ENCODE assay signal across 10 mouse cellular contexts in the genomic region with DNA sequence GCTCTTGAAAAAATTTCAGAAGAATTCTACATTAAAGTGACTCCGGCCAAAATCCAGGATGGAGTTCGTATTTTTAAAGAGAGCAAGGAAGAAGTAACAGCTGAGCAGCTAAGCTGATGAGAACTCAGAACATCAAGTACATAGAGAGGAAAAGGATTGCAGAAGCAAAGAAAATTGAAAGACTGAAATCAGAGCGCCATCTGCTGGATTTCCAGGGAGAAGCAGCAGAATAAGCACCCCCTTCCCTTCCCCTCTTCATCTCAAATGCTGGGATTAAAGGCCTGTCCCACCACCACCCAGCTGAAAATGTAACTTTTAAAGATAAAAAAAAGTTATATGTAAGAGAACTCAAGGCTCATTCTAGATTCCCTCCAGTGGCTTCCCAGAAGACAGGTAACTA. TPM values are rescaled to one million over a fixed set of nuclear protein-coding genes. Genes with fewer than 3 reads are reported as not detected.
DNase-seq lines count a peak whose midpoint lies in the region; ATAC-seq and TF ChIP-seq lines count a peak whose summit lies in the region.
"Had no signal": no experiment of that assay in that cellular context is flagged by ENCODE, and none has a peak within 500 bp of the region (broad histone marks: within the 10 kb centered on the region; RNA-seq: fewer than 3 reads in every experiment).

No protein-coding gene starts in this region.

- H3K27ac ChIP-seq in heart, embryonic 12.5 days (ENCODE audit: poor library complexity, severe bottlenecking) = no peak overlapping the region
- no peak overlapping the region for H3K27ac ChIP-seq in bone marrow, adult 2 months (ENCODE audit: control insufficient read depth, insufficient read depth, low read depth, low read length, poor library complexity)
- no peak overlapping the region for H3K27ac ChIP-seq in midbrain, postnatal 0 days (ENCODE audit: low read depth, low read length)
- H3K27ac ChIP-seq: embryonic facial prominence, embryonic 12.5 days; lung, embryonic 15.5 days had no signal

- no peak overlapping the region for H3K4me2 ChIP-seq in heart, embryonic 12.5 days
- H3K4me2 ChIP-seq in midbrain, postnatal 0 days (ENCODE audit: low read depth, low read length, poor library complexity, severe bottlenecking) = no peak overlapping the region
- H3K4me2 ChIP-seq: embryonic facial prominence, embryonic 12.5 days; lung, embryonic 15.5 days had no signal

- peaks cover 21% of the 10 kb centered on the region for H3K36me3 ChIP-seq in heart, embryonic 12.5 days
- H3K36me3 ChIP-seq in midbrain, postnatal 0 days (ENCODE audit: insufficient read depth, low read length) = no peaks in the 10 kb centered on the region

- no peak overlapping the region for H3K9ac ChIP-seq in heart, embryonic 12.5 days
- H3K9ac ChIP-seq in midbrain, postnatal 0 days (replicated peaks; ENCODE audit: low read length, poor library complexity, severe bottlenecking) = no peak overlapping the region
- H3K9ac ChIP-seq: embryonic facial prominence, embryonic 12.5 days; lung, embryonic 15.5 days had no signal

- WGBS in heart, embryonic 12.5 days = 32% methylated on average over 3 of the region's 3 CpGs
- WGBS in bone marrow, adult 2 months = 21% methylated on average over 3 of the region's 3 CpGs
- WGBS in midbrain, postnatal 0 days = 26% methylated on average over 3 of the region's 3 CpGs

- peaks cover 9% of the 10 kb centered on the region for H3K4me1 ChIP-seq in heart, embryonic 12.5 days (replicated peaks)
- H3K4me1 ChIP-seq in bone marrow, adult 2 months (ENCODE audit: control insufficient read depth, insufficient read depth, low read length) = no peaks in the 10 kb centered on the region; the same call in 1 of the 2 replicates
- H3K4me1 ChIP-seq in midbrain, postnatal 0 days (ENCODE audit: insufficient read depth, low read length) = 0 out of 2 replicates have a peak, but pooled peaks cover 6% of the 10 kb centered on the region

- no peak for ATAC-seq in heart, embryonic 12.5 days (ENCODE audit: insufficient number of reproducible peaks, low FRiP score)
- no peak for ATAC-seq in midbrain, postnatal 0 days (ENCODE audit: low FRiP score)

- DNase-seq in heart, adult 11 months = peak; percentile 88
- peak; percentile 67 for DNase-seq in CD4-positive helper T cell, adult 2 months (ENCODE audit: low read depth, low spot score)
- peak; percentile 72 for DNase-seq in forelimb bud, embryonic 11.5 days (ENCODE audit: low read depth, low spot score)
- peak; percentile 50 to 67 for DNase-seq in layer of hippocampus, postnatal 14 days (ENCODE audit: low spot score in 2 of 2)
- DNase-seq in midbrain, postnatal 0 days (ENCODE audit: low spot score) = peak; percentile 71
- peak; percentile 59 for DNase-seq in thymus, postnatal 0 days (ENCODE audit: low spot score)

- TF ChIP-seq CTCF in bone marrow, adult 2 months (IDR thresholded peaks at IDR 0.05; ENCODE audit: control insufficient read depth, insufficient read depth, low read length) = peak; percentile 46
- TF ChIP-seq CTCF in midbrain, postnatal 0 days (IDR thresholded peaks at IDR 0.05) = peak; percentile 87

- H3K4me3 ChIP-seq in heart, embryonic 12.5 days = no peak overlapping the region
- H3K4me3 ChIP-seq in bone marrow, adult 2 months (replicated peaks; ENCODE audit: control insufficient read depth, low read depth, low read length) = no peak overlapping the region
- no peak overlapping the region for H3K4me3 ChIP-seq in midbrain, postnatal 0 days (ENCODE audit: low read depth, low read length)
- H3K4me3 ChIP-seq: embryonic facial prominence, embryonic 12.5 days; lung, embryonic 15.5 days had no signal

- H3K27me3 ChIP-seq in heart, embryonic 12.5 days (replicated peaks) = no peaks in the 10 kb centered on the region
- H3K27me3 ChIP-seq in midbrain, postnatal 0 days (ENCODE audit: insufficient read depth, low read length) = no peaks in the 10 kb centered on the region
- H3K27me3 ChIP-seq: embryonic facial prominence, embryonic 12.5 days; lung, embryonic 15.5 days had no signal

- H3K9me3 ChIP-seq in heart, embryonic 12.5 days (replicated peaks) = no peaks in the 10 kb centered on the region
- H3K9me3 ChIP-seq in midbrain, postnatal 0 days (ENCODE audit: low read length) = no peaks in the 10 kb centered on the region
- H3K9me3 ChIP-seq: embryonic facial prominence, embryonic 12.5 days; lung, embryonic 15.5 days had no signal

- TF ChIP-seq POLR2A in bone marrow, adult 2 months (IDR thresholded peaks at IDR 0.05; ENCODE audit: borderline replicate concordance, control insufficient read depth, low read depth, low read length) = no peak

RNA-seq across cellular contexts. Expression of a gene that starts 3.1 kb away (rescaled TPM):
- 1.8 and 2.3 TPM in 2 replicates for polyA plus RNA-seq in heart, embryonic 12.5 days (2016; fragmentation: Nextera tagmentation; extraction: Ambion mirVana)
- 0.54 and 2.3 TPM in 2 replicates for polyA plus RNA-seq in bone marrow, adult 2 months (2011; ENCODE audit: insufficient read depth, insufficient read length, low replicate concordance, missing spikeins)
- under 1 TPM; 0.74 to 0.97 TPM for total RNA-seq in layer of hippocampus, postnatal 14 days (2021)
- 0.66 TPM in 1 of 2 replicates, not detected in the other for total RNA-seq in midbrain, postnatal 0 days (2014; rRNA removed)
- 0.96 and 1.2 TPM in 2 replicates for polyA plus RNA-seq in midbrain, postnatal 0 days (2015; fragmentation: Nextera tagmentation; extraction: Ambion mirVana)
- 2.4 and 2.8 TPM in 2 replicates for polyA plus RNA-seq in thymus, postnatal 0 days (2015; fragmentation: Nextera tagmentation; extraction: Ambion mirVana)

RNA-seq across cellular contexts. Expression of a gene that starts 3.3 kb away (rescaled TPM):
- 48.8 and 49.5 TPM in 2 replicates for polyA plus RNA-seq in heart, embryonic 12.5 days (2016; fragmentation: Nextera tagmentation; extraction: Ambion mirVana)
- polyA plus RNA-seq in bone marrow, adult 2 months (2011; ENCODE audit: insufficient read depth, insufficient read length, low replicate concordance, missing spikeins) = 14.3 and 29.0 TPM in 2 replicates
- total RNA-seq in layer of hippocampus, postnatal 14 days (2021) = 10 to 100 TPM; 77.5 to 79.7 TPM
- total RNA-seq in midbrain, postnatal 0 days (2014; rRNA removed) = 95.1 and 106 TPM in 2 replicates
- polyA plus RNA-seq in midbrain, postnatal 0 days (2015; fragmentation: Nextera tagmentation; extraction: Ambion mirVana) = 32.5 and 32.9 TPM in 2 replicates
- 37.7 and 43.2 TPM in 2 replicates for polyA plus RNA-seq in thymus, postnatal 0 days (2015; fragmentation: Nextera tagmentation; extraction: Ambion mirVana)

RNA-seq across cellular contexts. Expression of a gene that starts 42.7 kb away (rescaled TPM):
- 50.2 and 53.7 TPM in 2 replicates for polyA plus RNA-seq in heart, embryonic 12.5 days (2016; fragmentation: Nextera tagmentation; extraction: Ambion mirVana)
- 24.9 and 26.9 TPM in 2 replicates for polyA plus RNA-seq in bone marrow, adult 2 months (2011; ENCODE audit: insufficient read depth, insufficient read length, low replicate concordance, missing spikeins)
- total RNA-seq in layer of hippocampus, postnatal 14 days (2021) = 10 to 100 TPM; 62.2 to 68.6 TPM
- 27.5 and 33.9 TPM in 2 replicates for total RNA-seq in midbrain, postnatal 0 days (2014; rRNA removed)
- 23.9 and 29.8 TPM in 2 replicates for polyA plus RNA-seq in midbrain, postnatal 0 days (2015; fragmentation: Nextera tagmentation; extraction: Ambion mirVana)
- polyA plus RNA-seq in thymus, postnatal 0 days (2015; fragmentation: Nextera tagmentation; extraction: Ambion mirVana) = 86.2 and 91.2 TPM in 2 replicates

RNA-seq across cellular contexts. Expression of a gene that starts 42.8 kb away (rescaled TPM):
- polyA plus RNA-seq in heart, embryonic 12.5 days (2016; fragmentation: Nextera tagmentation; extraction: Ambion mirVana) = 24.7 and 27.8 TPM in 2 replicates
- 16.0 and 27.7 TPM in 2 replicates for polyA plus RNA-seq in bone marrow, adult 2 months (2011; ENCODE audit: insufficient read depth, insufficient read length, low replicate concordance, missing spikeins)
- 100 to 1,000 TPM in 1 of 2 experiments, 10 to 100 TPM in 1; 96.3 to 101 TPM for total RNA-seq in layer of hippocampus, postnatal 14 days (2021)
- total RNA-seq in midbrain, postnatal 0 days (2014; rRNA removed) = 108 and 131 TPM in 2 replicates
- polyA plus RNA-seq in midbrain, postnatal 0 days (2015; fragmentation: Nextera tagmentation; extraction: Ambion mirVana) = 74.0 and 75.5 TPM in 2 replicates
- polyA plus RNA-seq in thymus, postnatal 0 days (2015; fragmentation: Nextera tagmentation; extraction: Ambion mirVana) = 30.7 and 34.2 TPM in 2 replicates
